Mouse (Mus musculus): ENCODE measurements around the gene Hcfc2. TPM values are rescaled to one million over a fixed set of nuclear protein-coding genes. Genes with fewer than 3 reads are reported as not detected.

The Hcfc2 gene
- polyA plus RNA-seq, 1 experiment from 2014 or later = 46.9 TPM

GRCm38 (mm10) chr10:82761037-82761811 lies 65.3 kb downstream of the Hcfc2 start:
- Histone ChIP-seq H3K27me3 (no peaks in the 10 kb centered on the region), H3K4me2 (peak overlapping the region; percentile 24; the same call in 1 of the 2 replicates), H3K4me1 (peaks cover 49% of the 10 kb centered on the region), H3K9me3 (no peaks in the 10 kb centered on the region), H3K36me3 (replicated peaks) (peaks cover 52% of the 10 kb centered on the region), H3K4me3 (replicated peaks) (no peak overlapping the region), H3K27ac (no peak overlapping the region), H3K9ac (peak overlapping the region; percentile 29; the same call in 1 of the 2 replicates)
- 87% methylated on average over 9 of the region's 9 CpGs for WGBS
- ATAC-seq (ENCODE audit: low FRiP score) = no peak

GRCm38 (mm10) chr10:82762756-82763681 lies 67.1 kb downstream of the Hcfc2 start:
- peak overlapping the region; percentile 100 for H3K27ac ChIP-seq
- no peaks in the 10 kb centered on the region for H3K27me3 ChIP-seq
- peaks cover 34% of the 10 kb centered on the region for H3K36me3 ChIP-seq (replicated peaks)
- under 1% methylated on average over 46 of the region's 48 CpGs for WGBS
- H3K9me3 ChIP-seq = no peaks in the 10 kb centered on the region
- H3K4me3 ChIP-seq (replicated peaks) = peak overlapping the region; percentile 91
- H3K4me1 ChIP-seq = peaks cover 43% of the 10 kb centered on the region
- ATAC-seq (ENCODE audit: low FRiP score) = peak; percentile 48
- peak overlapping the region; percentile 59 for H3K4me2 ChIP-seq
- peak overlapping the region; percentile 99 for H3K9ac ChIP-seq

- Histone ChIP-seq H3K4me2 (peak within 1 kb of the TSS; percentile 66), H3K4me1 (peaks cover 33% of the 10 kb centered on the region), H3K27me3 (no peaks in the 10 kb centered on the region; the same call in 1 of the 2 replicates), H3K36me3 (replicated peaks) (peaks cover 24% of the 10 kb centered on the region), H3K4me3 (replicated peaks) (peak within 1 kb of the TSS; percentile 91), H3K9me3 (no peaks in the 10 kb centered on the region), H3K27ac (peak within 1 kb of the TSS; percentile 100), H3K9ac (peak within 1 kb of the TSS; percentile 99)
- peak; percentile 98 for ATAC-seq (ENCODE audit: low FRiP score)
- under 1% methylated on average over 66 of the region's 68 CpGs for WGBS
Observed at GRCm38 (mm10) chr10:82763840-82764631, 68.1 kb downstream of the Hcfc2 start, which contains the start of gene Nfyb. Gene Nfyb (minus strand): TSS chr10:82764144.

GRCm38 (mm10) chr10:82768901-82769300 lies 72.9 kb downstream of the Hcfc2 start:
- Histone ChIP-seq H3K36me3 (replicated peaks) (no peaks in the 10 kb centered on the region), H3K4me1 (peaks cover 5% of the 10 kb centered on the region), H3K27me3 (no peaks in the 10 kb centered on the region; the same call in 1 of the 2 replicates), H3K4me3 (replicated peaks) (no peak overlapping the region), H3K27ac (no peak overlapping the region), H3K9ac (no peak overlapping the region), H3K4me2 (no peak overlapping the region), H3K9me3 (no peaks in the 10 kb centered on the region)
- no peak for ATAC-seq (ENCODE audit: low FRiP score)
- WGBS = 28% methylated on average over 9 of the region's 9 CpGs

- no peak for ATAC-seq (ENCODE audit: low FRiP score)
- no peaks in the 10 kb centered on the region for H3K9me3 ChIP-seq
- WGBS = 93% methylated on average over 2 of the region's 2 CpGs
Observed at GRCm38 (mm10) chr10:82770713-82771112, 74.8 kb downstream of the Hcfc2 start.

GRCm38 (mm10) chr10:82771595-82772170 lies 75.7 kb downstream of the Hcfc2 start:
- Histone ChIP-seq H3K27me3 (no peaks in the 10 kb centered on the region; the same call in 1 of the 2 replicates), H3K4me2 (no peak overlapping the region), H3K9ac (no peak overlapping the region), H3K4me1 (no peaks in the 10 kb centered on the region), H3K36me3 (replicated peaks) (no peaks in the 10 kb centered on the region), H3K4me3 (replicated peaks) (no peak overlapping the region), H3K27ac (no peak overlapping the region), H3K9me3 (no peaks in the 10 kb centered on the region)
- 83% methylated on average over 9 of the region's 9 CpGs for WGBS
- ATAC-seq (ENCODE audit: low FRiP score) = no peak

More at GRCm38 (mm10) chr10:82770713-82771112, 74.8 kb downstream of the Hcfc2 start:
- H3K36me3 ChIP-seq (replicated peaks) = no peaks in the 10 kb centered on the region
- no peak overlapping the region for H3K4me3 ChIP-seq (replicated peaks)
- no peaks in the 10 kb centered on the region; the same call in 1 of the 2 replicates for H3K27me3 ChIP-seq
- H3K4me2 ChIP-seq = no peak overlapping the region
- H3K27ac ChIP-seq = no peak overlapping the region
- no peaks in the 10 kb centered on the region for H3K4me1 ChIP-seq
- no peak overlapping the region for H3K9ac ChIP-seq

- H3K27me3 ChIP-seq = no peaks in the 10 kb centered on the region
- no peaks in the 10 kb centered on the region for H3K9me3 ChIP-seq
- no peak overlapping the region for H3K4me2 ChIP-seq
- no peak overlapping the region for H3K4me3 ChIP-seq (replicated peaks)
- no peak for ATAC-seq (ENCODE audit: low FRiP score)
- H3K36me3 ChIP-seq (replicated peaks) = no peaks in the 10 kb centered on the region
- no peak overlapping the region for H3K9ac ChIP-seq
- peaks cover 4% of the 10 kb centered on the region for H3K4me1 ChIP-seq
- H3K27ac ChIP-seq = no peak overlapping the region
- WGBS = 97% methylated on average over 5 of the region's 5 CpGs
Observed at GRCm38 (mm10) chr10:82774841-82775240, 78.9 kb downstream of the Hcfc2 start.

GRCm38 (mm10) chr10:82777075-82777474 lies 81.1 kb downstream of the Hcfc2 start:
- Histone ChIP-seq H3K36me3 (replicated peaks) (no peaks in the 10 kb centered on the region), H3K27ac (no peak overlapping the region), H3K4me3 (replicated peaks) (no peak overlapping the region), H3K9me3 (no peaks in the 10 kb centered on the region), H3K27me3 (no peaks in the 10 kb centered on the region), H3K4me1 (peaks cover 4% of the 10 kb centered on the region), H3K9ac (no peak overlapping the region), H3K4me2 (no peak overlapping the region)
- 44% methylated on average over 2 of the region's 2 CpGs for WGBS
- no peak for ATAC-seq (ENCODE audit: low FRiP score)

- H3K4me1 ChIP-seq = peaks cover 4% of the 10 kb centered on the region
- H3K27ac ChIP-seq = no peak overlapping the region
- 0 out of 2 replicates have a peak overlapping the region, but pooled peaks have one; percentile 8 for H3K4me2 ChIP-seq
- H3K36me3 ChIP-seq (replicated peaks) = no peaks in the 10 kb centered on the region
- no peaks in the 10 kb centered on the region for H3K9me3 ChIP-seq
- no peaks in the 10 kb centered on the region for H3K27me3 ChIP-seq
- no peak overlapping the region for H3K4me3 ChIP-seq (replicated peaks)
- ATAC-seq (ENCODE audit: low FRiP score) = no peak
- H3K9ac ChIP-seq = no peak overlapping the region
- 30% methylated on average over 13 of the region's 13 CpGs for WGBS
Observed at GRCm38 (mm10) chr10:82777886-82778285, 81.9 kb downstream of the Hcfc2 start.

GRCm38 (mm10) chr10:82778791-82779549 lies 83.0 kb downstream of the Hcfc2 start:
- no peak for ATAC-seq (ENCODE audit: low FRiP score)
- H3K9me3 ChIP-seq = no peaks in the 10 kb centered on the region
- H3K27me3 ChIP-seq = no peaks in the 10 kb centered on the region
- WGBS = 84% methylated on average over 8 of the region's 8 CpGs
- H3K27ac ChIP-seq = no peak overlapping the region
- H3K4me2 ChIP-seq = no peak overlapping the region
- H3K36me3 ChIP-seq (replicated peaks) = no peaks in the 10 kb centered on the region
- H3K4me3 ChIP-seq (replicated peaks) = no peak overlapping the region
- H3K4me1 ChIP-seq = peaks cover 4% of the 10 kb centered on the region
- no peak overlapping the region for H3K9ac ChIP-seq

GRCm38 (mm10) chr10:82779831-82780230 lies 83.9 kb downstream of the Hcfc2 start:
- H3K4me1 ChIP-seq = peaks cover 4% of the 10 kb centered on the region
- no peak overlapping the region for H3K4me3 ChIP-seq (replicated peaks)
- H3K27me3 ChIP-seq = no peaks in the 10 kb centered on the region
- H3K9ac ChIP-seq = no peak overlapping the region
- no peaks in the 10 kb centered on the region for H3K9me3 ChIP-seq
- H3K4me2 ChIP-seq = no peak overlapping the region
- H3K36me3 ChIP-seq (replicated peaks) = no peaks in the 10 kb centered on the region
- no peak overlapping the region for H3K27ac ChIP-seq
- WGBS = 98% methylated on average over 14 of the region's 14 CpGs
- no peak for ATAC-seq (ENCODE audit: low FRiP score)

Data from forebrain, embryonic 12.5 days (tissue).